Mouse (Mus musculus) lung, adult 10 weeks (tissue): Measurements from ENCODE around the gene 4930452B06Rik. TPM values are rescaled to one million over a fixed set of nuclear protein-coding genes. Genes with fewer than 3 reads are reported as not detected.

Experiments
- polyA plus RNA-seq: library from polyadenylated mRNA; stranded (reverse); fragments of 350-450 nt; fragmentation: Illumina TruSeq; extraction: RNeasy Lipid Tissue Mini Kit (QIAGEN cat#74804); gene quantifications from one replicate; pipeline ENCODE4 v1.2.3, GENCODE M21; 2014; ENCODE audit warnings: low read depth, low replicate concordance; ENCODE audit not compliant: insufficient read depth

Gene 4930452B06Rik
- polyA plus RNA-seq = 1.0 TPM

GRCm38 (mm10) chr14:8665636-8666411, at the start of gene 4930452B06Rik:
Gene 4930452B06Rik, minus strand, starts transcription at chr14:8666240.

